Mouse (Mus musculus) erythroblast, embryonic 14.5 days (primary cell): ENCODE measurements around the gene 1700001C02Rik. TPM values are rescaled to one million over a fixed set of nuclear protein-coding genes. Genes with fewer than 3 reads are reported as not detected.

ENCODE experiments used
- H3K27me3 ChIP-seq: 2 replicates; pipeline ENCODE4 v1.6.1; 2012; ENCODE audit warnings: inconsistent platforms; ENCODE audit not compliant: control insufficient read depth
- H3K36me3 ChIP-seq: 2 replicates; pipeline ENCODE4 v1.6.1; 2012; ENCODE audit warnings: mild to moderate bottlenecking, inconsistent platforms; ENCODE audit not compliant: control insufficient read depth
- H3K4me1 ChIP-seq: 2 replicates; pipeline ENCODE4 v1.6.1; 2012; ENCODE audit warnings: inconsistent platforms; ENCODE audit not compliant: control insufficient read depth
- H3K4me3 ChIP-seq: replicated peaks from 2 replicates; pipeline ENCODE3; 2012; ENCODE audit warnings: moderate library complexity, mild to moderate bottlenecking, inconsistent platforms
- H3K9me3 ChIP-seq: 2 replicates; pipeline ENCODE4 v1.6.1; 2012; ENCODE audit warnings: low read length, inconsistent platforms, mixed read lengths; ENCODE audit not compliant: control insufficient read depth
- GATA1 ChIP-seq: IDR thresholded peaks from 2 replicates; pipeline ENCODE4 v1.6.1; 2012; ENCODE audit warnings: low read length, inconsistent platforms, mixed read lengths
- TAL1 ChIP-seq: IDR thresholded peaks from 3 replicates; pipeline ENCODE4 v1.6.1; 2012; ENCODE audit warnings: low read length, inconsistent platforms, mixed read lengths
- polyA plus RNA-seq: library from polyadenylated mRNA; stranded (reverse); fragments of >175 nt; gene quantifications from 2 replicates; pipeline ENCODE4 v1.2.3, GENCODE M21; 2012

Gene 1700001C02Rik
- not detected in 2 replicates for polyA plus RNA-seq

DNA sequence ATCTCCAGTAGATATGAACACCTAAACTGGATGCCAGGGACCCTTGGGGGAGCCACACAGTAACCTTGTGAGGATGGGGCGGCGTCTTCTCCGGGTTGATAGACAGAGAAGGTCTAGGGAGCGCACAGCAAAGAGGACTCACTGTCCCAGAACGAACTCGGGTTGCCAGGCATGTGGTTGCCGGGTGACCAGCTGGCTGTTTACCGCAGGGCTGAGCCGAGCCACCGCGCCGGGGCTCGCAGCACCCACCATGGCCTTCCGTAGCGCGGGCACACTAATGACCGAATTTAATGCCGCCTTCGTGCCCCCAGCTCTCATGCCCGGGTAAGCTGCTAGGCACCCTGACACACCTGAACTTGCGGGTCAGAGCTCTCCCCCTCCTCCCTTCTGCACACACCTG, at the start of gene 1700001C02Rik:
1700001C02Rik (plus strand) TSS at position 187 of the 400 bp plus-strand sequence.
- Histone ChIP-seq H3K4me3 (no peak within 1 kb of the TSS), H3K9me3 (no peaks in the 10 kb centered on the region), H3K4me1 (no peaks in the 10 kb centered on the region), H3K36me3 (no peaks in the 10 kb centered on the region), H3K27me3 (peaks cover 22% of the 10 kb centered on the region)
- TF ChIP-seq TAL1 (no peak), GATA1 (no peak)

DNA sequence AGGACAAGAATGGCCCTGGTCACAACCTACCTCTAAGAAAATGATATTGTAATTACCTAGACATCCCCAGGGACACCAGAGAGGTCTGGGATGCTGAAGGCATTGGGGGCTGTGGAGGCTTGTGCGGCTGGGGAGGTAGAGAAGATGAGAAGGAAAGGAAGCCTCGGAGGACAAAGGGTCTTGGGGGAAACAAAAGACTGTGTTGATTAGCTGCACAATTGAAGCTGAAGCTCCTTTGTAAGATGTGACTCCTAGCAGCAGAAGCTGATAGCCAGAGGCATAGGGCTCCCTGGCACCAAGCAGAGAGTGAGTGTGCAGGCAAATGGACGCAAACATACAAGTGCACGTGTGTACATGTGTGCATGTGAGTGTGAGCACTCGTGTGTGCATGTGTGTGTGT, 49.2 kb upstream of the 1700001C02Rik start:
- Histone ChIP-seq H3K9me3 (no peaks in the 10 kb centered on the region), H3K27me3 (no peaks in the 10 kb centered on the region), H3K36me3 (no peaks in the 10 kb centered on the region), H3K4me1 (no peaks in the 10 kb centered on the region), H3K4me3 (no peak overlapping the region)
- TF ChIP-seq TAL1 (no peak), GATA1 (no peak)

DNA sequence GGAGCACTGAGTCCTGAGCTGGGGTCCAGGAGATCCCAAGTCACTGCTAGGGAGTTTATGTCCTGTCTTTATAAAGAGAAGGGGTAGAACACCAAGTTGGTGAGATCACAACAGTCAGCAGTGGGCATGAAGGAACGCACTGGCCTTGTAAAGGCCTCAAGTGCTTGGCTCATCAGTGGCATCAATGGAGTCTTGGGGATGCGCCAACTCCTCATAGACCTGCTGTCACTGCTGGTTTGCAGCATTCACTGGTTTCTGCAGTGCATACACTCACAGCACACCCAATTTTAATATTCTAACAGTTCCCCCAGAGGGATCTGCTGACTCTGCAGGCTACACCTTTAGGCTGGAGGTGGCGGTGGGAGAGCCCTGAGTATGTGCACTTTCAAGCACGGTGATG, 42.7 kb upstream of the 1700001C02Rik start:
- H3K9me3 ChIP-seq, result no peaks in the 10 kb centered on the region
- H3K36me3 ChIP-seq, result no peaks in the 10 kb centered on the region
- TF ChIP-seq GATA1 (no peak), TAL1 (no peak)
- H3K4me3 ChIP-seq, result no peak overlapping the region
- no peaks in the 10 kb centered on the region for H3K27me3 ChIP-seq
- H3K4me1 ChIP-seq, result no peaks in the 10 kb centered on the region

DNA sequence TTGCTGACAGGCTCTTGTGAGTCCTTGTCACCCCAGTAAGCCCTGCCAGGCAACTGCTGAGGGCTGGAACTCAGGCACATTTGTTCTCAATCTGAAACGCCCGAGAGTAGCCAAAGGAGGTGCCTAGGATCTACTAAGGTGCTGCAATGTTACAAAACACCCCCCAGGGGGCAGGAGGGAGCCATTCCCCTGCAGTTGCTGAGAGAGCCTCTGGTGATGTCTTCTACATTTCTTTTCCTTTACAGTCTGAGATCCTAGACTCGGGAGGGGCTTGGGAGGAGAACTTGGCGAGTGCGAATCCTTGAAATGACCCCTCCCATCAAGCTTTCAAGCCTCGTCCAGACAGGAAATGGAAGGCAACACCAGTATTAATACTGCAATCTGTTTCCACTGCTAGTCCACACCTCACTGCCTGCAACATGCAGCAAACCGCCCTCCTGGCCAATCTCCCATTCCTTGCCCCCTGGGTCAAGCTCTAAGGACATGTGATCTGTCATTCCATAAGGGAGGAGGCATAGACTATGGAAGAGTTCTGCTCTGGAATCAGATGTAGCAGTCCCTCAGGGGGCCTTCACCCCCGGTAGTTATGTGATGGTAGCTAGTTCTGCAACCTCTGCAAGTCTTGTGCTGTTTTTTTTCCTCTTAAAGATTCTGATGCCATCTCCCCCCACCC, 42.1 kb upstream of the 1700001C02Rik start:
- no peak for TF ChIP-seq GATA1
- no peak for TF ChIP-seq TAL1
- Histone ChIP-seq H3K4me1 (no peaks in the 10 kb centered on the region), H3K4me3 (no peak overlapping the region), H3K27me3 (no peaks in the 10 kb centered on the region), H3K36me3 (no peaks in the 10 kb centered on the region), H3K9me3 (no peaks in the 10 kb centered on the region)

DNA sequence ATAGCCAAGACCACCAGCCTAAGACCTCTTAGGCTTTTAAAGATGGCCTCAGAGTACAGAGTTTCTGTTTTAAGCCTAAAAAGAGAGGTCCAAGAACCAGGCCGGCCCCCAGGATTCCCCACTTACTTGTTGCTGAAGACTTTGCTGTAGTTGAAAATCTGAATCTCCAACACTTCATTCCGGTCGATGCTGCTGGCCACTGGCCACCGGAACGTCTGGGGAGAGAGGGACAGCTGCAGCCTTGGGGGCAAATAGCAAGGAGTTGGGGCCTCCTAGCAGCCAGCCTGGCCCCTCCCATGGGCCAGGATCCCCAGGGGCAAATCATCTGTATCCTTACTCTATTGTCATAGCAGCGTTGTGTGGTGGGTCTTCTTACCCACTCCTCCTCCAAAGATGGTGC, 38.4 kb upstream of the 1700001C02Rik start:
- Histone ChIP-seq H3K27me3 (no peaks in the 10 kb centered on the region), H3K4me1 (no peaks in the 10 kb centered on the region), H3K4me3 (no peak overlapping the region), H3K9me3 (no peaks in the 10 kb centered on the region), H3K36me3 (no peaks in the 10 kb centered on the region)
- TF ChIP-seq GATA1 (no peak), TAL1 (no peak)

DNA sequence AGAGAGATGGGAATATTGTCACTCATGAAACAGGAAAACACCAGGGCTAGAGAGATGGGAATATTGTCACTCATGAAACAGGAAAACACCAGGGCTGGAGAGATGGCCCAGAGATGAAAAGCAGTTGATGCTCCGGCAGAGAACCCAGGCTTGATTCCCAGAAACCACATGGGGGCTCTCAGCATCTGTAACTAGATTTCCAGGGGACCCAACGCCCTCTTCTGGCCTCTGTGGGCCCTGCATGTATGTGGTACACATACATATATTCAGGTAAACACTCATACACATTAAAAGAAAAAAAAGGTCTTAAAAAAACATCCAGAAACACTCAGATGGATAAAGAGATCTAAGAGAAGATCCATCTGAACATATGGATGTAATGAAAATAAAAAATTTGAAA, 26.9 kb upstream of the 1700001C02Rik start:
- Histone ChIP-seq H3K36me3 (no peaks in the 10 kb centered on the region), H3K9me3 (no peaks in the 10 kb centered on the region), H3K27me3 (no peaks in the 10 kb centered on the region), H3K4me1 (no peaks in the 10 kb centered on the region), H3K4me3 (no peak overlapping the region)
- TF ChIP-seq GATA1 (no peak), TAL1 (no peak)

DNA sequence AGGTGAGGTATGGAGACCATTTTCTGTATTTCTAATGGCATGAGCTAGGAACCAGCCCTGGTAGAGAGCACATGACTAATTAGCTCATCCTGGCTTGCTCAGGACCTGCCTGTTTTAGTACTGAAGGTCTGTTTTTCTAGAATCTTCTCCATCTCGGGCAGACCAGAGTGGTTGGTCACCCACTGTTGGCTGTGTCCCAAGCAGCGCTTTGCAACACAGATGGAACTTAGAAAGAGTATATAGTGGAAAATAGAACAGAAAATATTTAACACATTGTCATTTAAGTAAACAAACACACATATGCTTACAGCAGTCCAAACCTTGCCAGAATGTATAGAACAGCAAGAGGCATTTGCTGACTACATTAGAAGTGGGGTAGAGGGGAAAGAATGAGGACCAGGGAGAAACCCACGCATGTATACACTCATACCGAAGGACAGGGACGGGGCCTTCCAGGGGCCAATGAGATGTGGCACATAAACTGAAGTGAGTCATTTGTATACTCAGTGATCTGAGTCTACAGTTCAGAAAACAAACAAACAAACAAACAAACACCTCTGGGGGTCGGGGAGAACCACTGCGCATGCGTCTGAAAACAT, 25.4 kb upstream of the 1700001C02Rik start:
- no peaks in the 10 kb centered on the region for H3K27me3 ChIP-seq
- no peaks in the 10 kb centered on the region for H3K9me3 ChIP-seq
- H3K4me3 ChIP-seq, result no peak overlapping the region
- TF ChIP-seq GATA1 (no peak), TAL1 (no peak)
- no peaks in the 10 kb centered on the region for H3K4me1 ChIP-seq
- no peaks in the 10 kb centered on the region for H3K36me3 ChIP-seq

DNA sequence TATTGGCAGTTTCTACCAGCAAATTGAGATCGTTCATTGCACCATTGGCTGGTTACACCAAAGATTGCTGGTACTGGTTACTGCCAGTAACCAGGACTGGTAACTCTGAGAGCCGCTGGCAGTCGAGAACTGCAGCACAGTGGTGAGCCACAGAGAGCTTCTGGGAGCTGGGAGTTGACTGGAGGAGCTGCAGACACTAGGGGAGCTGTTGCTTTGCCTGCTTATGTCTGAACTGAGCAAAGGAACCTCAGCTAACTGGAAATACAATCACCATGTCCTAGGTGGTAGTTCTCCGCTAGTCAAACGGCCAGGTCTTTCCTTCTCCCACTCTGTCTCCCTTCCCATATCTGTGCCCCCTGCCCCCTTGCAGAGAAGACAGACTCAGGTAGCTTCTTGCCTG, 23.7 kb upstream of the 1700001C02Rik start:
- Histone ChIP-seq H3K36me3 (no peaks in the 10 kb centered on the region), H3K4me3 (no peak overlapping the region), H3K4me1 (no peaks in the 10 kb centered on the region), H3K9me3 (no peaks in the 10 kb centered on the region), H3K27me3 (no peaks in the 10 kb centered on the region)
- no peak for TF ChIP-seq TAL1
- TF ChIP-seq GATA1, result no peak

DNA sequence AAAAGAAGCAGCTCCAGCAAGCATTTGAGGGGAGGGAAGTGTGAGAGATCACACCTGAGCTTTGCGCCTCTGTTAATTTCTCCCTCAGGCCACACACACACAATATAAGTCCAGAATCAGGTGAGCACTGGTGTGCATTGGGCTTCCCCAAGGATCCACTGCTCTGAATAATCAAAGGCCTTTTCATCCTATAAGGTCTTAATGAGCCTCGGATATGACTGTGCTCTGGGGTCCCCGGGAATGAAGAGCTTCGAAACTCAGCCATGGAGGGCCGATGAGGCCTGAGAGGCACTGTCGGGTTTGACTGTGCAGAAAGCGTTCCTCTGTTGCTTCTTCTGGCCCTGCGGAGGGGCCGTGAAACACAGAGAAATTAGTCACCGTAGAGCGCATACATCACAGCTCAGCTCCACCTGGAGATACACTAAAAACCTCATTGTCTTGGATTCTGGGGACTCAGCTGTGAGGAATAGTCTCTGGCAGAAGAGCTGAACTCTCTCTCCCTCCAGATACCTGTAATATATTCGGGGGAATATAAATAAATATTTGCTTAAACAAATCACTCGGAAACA, 21.4 kb upstream of the 1700001C02Rik start:
- Histone ChIP-seq H3K27me3 (no peaks in the 10 kb centered on the region), H3K4me3 (no peak overlapping the region), H3K9me3 (no peaks in the 10 kb centered on the region), H3K4me1 (no peaks in the 10 kb centered on the region), H3K36me3 (no peaks in the 10 kb centered on the region)
- TF ChIP-seq TAL1, result no peak
- TF ChIP-seq GATA1, result no peak
